Mouse (Mus musculus): Measurements from ENCODE around the gene Plcb4.
"Not testable (repeated sequence)": the region's sequence is repeated elsewhere in the genome, so short reads cannot be mapped to it uniquely, and the experiment has no call there.

The Plcb4 gene

GRCm38 (mm10) chr2:135890083-135890482 is 231.3 kb downstream of the Plcb4 start:
- DNase-seq (ENCODE audit: low spot score in 2 of 2): no peak

GRCm38 (mm10) chr2:135891097-135891496 is 232.3 kb downstream of the Plcb4 start:
- no peak for DNase-seq (ENCODE audit: low spot score in 2 of 2)

- DNase-seq (ENCODE audit: low spot score in 2 of 2): no peak
Measured at GRCm38 (mm10) chr2:135891686-135892085, 232.9 kb downstream of the Plcb4 start.

GRCm38 (mm10) chr2:135894582-135894981 is 235.8 kb downstream of the Plcb4 start:
- no peak for DNase-seq (ENCODE audit: low spot score in 2 of 2)

- DNase-seq (ENCODE audit: low spot score in 2 of 2): no peak
Measured at GRCm38 (mm10) chr2:135898025-135898424, 239.2 kb downstream of the Plcb4 start.

GRCm38 (mm10) chr2:135899931-135900330 is 241.1 kb downstream of the Plcb4 start:
- not testable (repeated sequence) for DNase-seq (ENCODE audit: low spot score in 2 of 2)

GRCm38 (mm10) chr2:135901015-135901414 is 242.2 kb downstream of the Plcb4 start:
- DNase-seq (ENCODE audit: low spot score in 2 of 2): no peak

GRCm38 (mm10) chr2:135904262-135904661 is 245.5 kb downstream of the Plcb4 start:
- DNase-seq (ENCODE audit: low spot score in 2 of 2): no peak

- DNase-seq (ENCODE audit: low spot score in 2 of 2): no peak
Measured at GRCm38 (mm10) chr2:135904791-135905190, 246.0 kb downstream of the Plcb4 start.

- no peak for DNase-seq (ENCODE audit: low spot score in 2 of 2)
Measured at GRCm38 (mm10) chr2:135914343-135915261, 255.8 kb downstream of the Plcb4 start.

GRCm38 (mm10) chr2:135915928-135916327 is 257.1 kb downstream of the Plcb4 start:
- DNase-seq (ENCODE audit: low spot score in 2 of 2): no peak

GRCm38 (mm10) chr2:135917000-135917399 is 258.2 kb downstream of the Plcb4 start:
- no peak for DNase-seq (ENCODE audit: low spot score in 2 of 2)

- DNase-seq (ENCODE audit: low spot score in 2 of 2): no peak
Measured at GRCm38 (mm10) chr2:135918116-135918515, 259.3 kb downstream of the Plcb4 start.

GRCm38 (mm10) chr2:135919641-135920040 is 260.8 kb downstream of the Plcb4 start:
- DNase-seq (ENCODE audit: low spot score in 2 of 2): no peak

GRCm38 (mm10) chr2:135926660-135927343 is 268.0 kb downstream of the Plcb4 start:
- DNase-seq (ENCODE audit: low spot score in 2 of 2): no peak

- DNase-seq (ENCODE audit: low spot score in 2 of 2): no peak
Measured at GRCm38 (mm10) chr2:135929021-135929720, 270.4 kb downstream of the Plcb4 start.

- DNase-seq (ENCODE audit: low spot score in 2 of 2): no peak
Measured at GRCm38 (mm10) chr2:135930696-135931095, 271.9 kb downstream of the Plcb4 start.

GRCm38 (mm10) chr2:135932569-135932968 is 273.8 kb downstream of the Plcb4 start:
- no peak for DNase-seq (ENCODE audit: low spot score in 2 of 2)

- no peak for DNase-seq (ENCODE audit: low spot score in 2 of 2)
Measured at GRCm38 (mm10) chr2:135936376-135936775, 277.6 kb downstream of the Plcb4 start.

- DNase-seq (ENCODE audit: low spot score in 2 of 2): no peak
Measured at GRCm38 (mm10) chr2:135937646-135938045, 278.8 kb downstream of the Plcb4 start.

- no peak for DNase-seq (ENCODE audit: low spot score in 2 of 2)
Measured at GRCm38 (mm10) chr2:135939933-135940332, 281.1 kb downstream of the Plcb4 start.

- no peak for DNase-seq (ENCODE audit: low spot score in 2 of 2)
Measured at GRCm38 (mm10) chr2:135947839-135948238, 289.0 kb downstream of the Plcb4 start.
